Mouse (Mus musculus) megakaryocyte, embryonic 14.5 days (primary cell): ENCODE measurements around the gene Il6ra.

Experiments used
- FLI1 ChIP-seq: IDR thresholded peaks from 2 replicates; pipeline ENCODE4 v1.6.1; 2012; ENCODE audit warnings: low read length, inconsistent platforms, mixed read lengths
- GATA1 ChIP-seq: IDR thresholded peaks from 3 replicates; pipeline ENCODE4 v1.6.1; 2012; ENCODE audit warnings: mixed read lengths, low read length, inconsistent platforms, borderline replicate concordance

GRCm38 (mm10) chr3:89865764-89866163 is 47.2 kb downstream of the Il6ra start:
- TF ChIP-seq GATA1 (no peak), FLI1 (no peak)
